Mouse (Mus musculus): ENCODE measurements at regions not wholly inside any gene's neighbourhood (a gene's known extent, or its start where the extent isn't known, plus 50 kb on each side); places are given as distances from the start of the nearest gene placed in this dataset.

DNA sequence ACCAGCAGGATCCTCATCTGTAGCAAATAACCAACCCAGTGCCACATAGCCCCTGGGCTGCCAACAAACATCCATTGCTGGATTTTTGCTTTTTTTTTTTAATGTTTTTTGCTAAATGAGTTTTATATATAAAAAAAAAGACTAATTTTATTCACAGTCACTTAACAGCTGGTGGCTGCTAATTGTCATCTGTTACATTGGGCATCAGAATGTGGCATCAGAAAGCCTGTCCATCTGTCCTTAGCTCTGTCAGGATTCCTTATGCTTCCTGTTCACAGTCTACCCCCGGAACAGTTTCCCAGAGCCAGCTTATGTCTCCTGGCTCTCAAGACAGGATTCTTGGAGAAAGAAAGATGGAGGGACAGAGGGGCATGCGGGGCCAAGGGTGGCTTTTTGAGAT is 132.1 kb downstream of the Gm19935 start:
- H3K36me3 ChIP-seq, result no peaks in the 10 kb centered on the region
- 82% methylated on average over 2 of the region's 2 CpGs for WGBS
- no peak for DNase-seq (ENCODE audit: low spot score)
- H3K27ac ChIP-seq, result no peak overlapping the region
- no peaks in the 10 kb centered on the region for H3K4me1 ChIP-seq
- H3K9me3 ChIP-seq, result no peaks in the 10 kb centered on the region
- H3K4me3 ChIP-seq, result no peak overlapping the region
- H3K27me3 ChIP-seq (ENCODE audit: insufficient read depth, poor library complexity, severe bottlenecking), result no peaks in the 10 kb centered on the region

DNA sequence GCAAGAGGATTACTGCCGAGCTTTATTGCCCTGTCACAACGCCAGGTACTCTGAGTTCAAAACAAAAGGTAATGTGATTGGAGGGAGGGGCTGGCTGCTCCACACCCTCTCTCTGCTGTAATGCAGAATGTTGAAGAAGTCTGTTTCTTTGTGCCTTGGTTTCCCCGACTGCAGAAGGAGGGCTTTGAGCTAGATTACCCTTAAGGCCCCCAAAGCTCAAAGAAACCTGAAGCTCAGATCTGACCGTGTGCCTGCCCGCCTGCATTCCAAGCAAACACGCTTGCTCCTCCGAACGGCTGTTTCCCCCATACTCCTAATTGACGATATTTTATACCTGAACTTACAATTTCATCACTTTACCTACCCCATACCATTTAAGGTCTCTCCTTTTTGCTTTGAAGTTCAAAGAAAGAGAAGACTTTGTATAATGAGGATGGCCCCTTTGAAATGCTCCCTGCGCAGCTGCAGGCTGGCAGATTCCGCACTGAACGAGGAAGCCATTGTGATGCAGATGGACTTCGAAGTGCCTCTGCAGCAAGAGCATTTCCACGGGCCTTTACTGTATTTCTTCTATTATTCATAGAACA is 146.6 kb downstream of the Gm19935 start:
- DNase-seq (ENCODE audit: low spot score), result no peak
- Histone ChIP-seq H3K27me3 (ENCODE audit: insufficient read depth, poor library complexity, severe bottlenecking) (no peaks in the 10 kb centered on the region), H3K9me3 (no peaks in the 10 kb centered on the region), H3K4me3 (peak overlapping the region; percentile 54), H3K36me3 (no peaks in the 10 kb centered on the region), H3K27ac (peak overlapping the region; percentile 70), H3K4me1 (no peaks in the 10 kb centered on the region)
- 3% methylated on average over 14 of the region's 14 CpGs for WGBS

DNA sequence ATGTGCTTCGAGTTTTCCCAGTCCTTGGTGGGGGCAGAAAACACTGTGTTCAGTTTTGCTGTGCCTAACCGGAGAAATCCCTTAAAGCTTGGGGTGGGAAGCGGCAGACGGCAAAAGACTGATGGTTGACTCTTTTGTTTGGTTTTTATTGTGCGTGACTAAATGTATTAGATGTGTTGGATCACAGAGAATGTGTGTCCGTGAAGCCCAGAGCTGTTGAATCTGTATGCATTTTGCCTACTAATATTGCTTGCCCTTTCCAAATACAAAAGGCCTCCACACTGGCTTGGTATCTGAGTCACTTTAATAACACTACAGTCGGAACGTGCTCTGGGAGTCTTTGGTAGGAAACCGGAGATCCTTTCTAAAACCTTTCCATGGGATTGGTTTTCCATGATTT is 147.8 kb downstream of the Gm19935 start:
- Histone ChIP-seq H3K4me1 (no peaks in the 10 kb centered on the region), H3K9me3 (no peaks in the 10 kb centered on the region), H3K36me3 (no peaks in the 10 kb centered on the region), H3K27ac (no peak overlapping the region), H3K27me3 (ENCODE audit: insufficient read depth, poor library complexity, severe bottlenecking) (no peaks in the 10 kb centered on the region), H3K4me3 (no peak overlapping the region)
- WGBS, result 77% methylated on average over 9 of the region's 9 CpGs
- DNase-seq (ENCODE audit: low spot score), result no peak

DNA sequence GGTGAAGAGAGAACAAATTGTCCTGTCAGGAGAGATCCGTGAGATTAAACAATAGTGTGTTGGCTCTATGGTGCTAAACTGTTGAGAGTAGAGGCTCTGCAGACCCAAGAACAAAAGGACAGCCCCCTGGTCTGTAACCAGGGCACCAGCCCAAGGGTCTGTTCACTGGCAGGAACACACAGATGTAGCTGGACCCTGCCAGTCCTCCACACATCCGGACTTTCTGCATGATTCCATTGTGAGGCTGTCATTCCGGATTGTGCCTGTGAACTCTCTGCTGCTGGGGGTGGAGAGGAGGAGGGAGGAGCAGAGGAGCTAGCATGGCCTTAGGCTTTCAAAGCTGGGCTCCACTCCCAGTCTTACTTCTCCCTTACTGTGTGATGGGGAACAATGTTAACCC is 158.1 kb downstream of the Gm19935 start:
- H3K4me1 ChIP-seq, result peaks cover 5% of the 10 kb centered on the region; the same call in 1 of the 2 replicates
- 34% methylated on average over 3 of the region's 3 CpGs for WGBS
- no peak overlapping the region for H3K27ac ChIP-seq
- no peak overlapping the region for H3K4me3 ChIP-seq
- H3K27me3 ChIP-seq (ENCODE audit: insufficient read depth, poor library complexity, severe bottlenecking), result no peaks in the 10 kb centered on the region
- H3K9me3 ChIP-seq, result no peaks in the 10 kb centered on the region
- H3K36me3 ChIP-seq, result no peaks in the 10 kb centered on the region
- DNase-seq (ENCODE audit: low spot score), result no peak

DNA sequence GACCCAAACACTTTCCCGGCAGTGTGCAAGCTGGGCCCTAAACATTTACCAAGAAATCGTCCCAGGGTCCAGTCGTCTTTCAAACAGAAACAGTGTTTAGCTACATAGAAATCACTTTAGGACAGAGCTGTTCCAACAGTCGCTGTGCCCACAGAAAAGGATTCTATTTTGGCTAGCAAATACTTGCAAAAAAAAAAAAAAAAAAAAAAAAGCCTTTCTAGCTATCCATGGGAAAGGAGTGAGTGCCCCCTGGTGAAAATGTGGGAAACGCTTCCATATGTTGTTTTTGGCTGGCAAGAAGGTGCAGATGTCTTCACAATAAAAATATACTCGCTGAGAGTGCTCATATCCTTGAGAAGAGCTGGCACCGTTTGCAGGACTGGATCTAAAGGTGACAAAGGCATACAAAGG is 159.5 kb downstream of the Gm19935 start:
- no peak overlapping the region for H3K4me3 ChIP-seq
- no peaks in the 10 kb centered on the region for H3K27me3 ChIP-seq (ENCODE audit: insufficient read depth, poor library complexity, severe bottlenecking)
- H3K4me1 ChIP-seq, result peaks cover 5% of the 10 kb centered on the region; the same call in 1 of the 2 replicates
- no peaks in the 10 kb centered on the region for H3K36me3 ChIP-seq
- no peak overlapping the region for H3K27ac ChIP-seq
- WGBS, result 35% methylated on average over 7 of the region's 7 CpGs
- no peaks in the 10 kb centered on the region for H3K9me3 ChIP-seq
- no peak for DNase-seq (ENCODE audit: low spot score)

DNA sequence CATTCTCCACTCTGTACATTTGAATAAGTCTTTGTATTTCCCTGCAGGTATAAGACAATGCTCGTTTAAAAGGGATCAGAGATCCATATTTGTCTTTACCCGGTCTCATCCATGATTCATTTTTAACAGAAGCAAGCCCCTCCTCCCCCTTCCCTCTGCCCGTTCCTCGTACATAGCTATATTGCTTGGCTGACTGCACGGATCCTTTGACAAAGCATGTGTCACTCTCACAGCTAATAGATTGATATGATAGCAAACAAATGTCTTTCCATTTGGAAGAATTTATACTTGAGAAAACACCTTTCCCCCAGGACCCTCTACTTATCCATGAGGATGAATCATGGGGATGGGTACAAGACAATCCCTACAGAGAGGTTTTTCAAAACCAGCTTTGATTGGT is 160.1 kb downstream of the Gm19935 start:
- H3K27ac ChIP-seq, result no peak overlapping the region
- peaks cover 5% of the 10 kb centered on the region; the same call in 1 of the 2 replicates for H3K4me1 ChIP-seq
- no peak overlapping the region for H3K4me3 ChIP-seq
- no peak for DNase-seq (ENCODE audit: low spot score)
- no peaks in the 10 kb centered on the region for H3K36me3 ChIP-seq
- no peaks in the 10 kb centered on the region for H3K9me3 ChIP-seq
- H3K27me3 ChIP-seq (ENCODE audit: insufficient read depth, poor library complexity, severe bottlenecking), result no peaks in the 10 kb centered on the region
- WGBS, result 80% methylated on average over 5 of the region's 5 CpGs

DNA sequence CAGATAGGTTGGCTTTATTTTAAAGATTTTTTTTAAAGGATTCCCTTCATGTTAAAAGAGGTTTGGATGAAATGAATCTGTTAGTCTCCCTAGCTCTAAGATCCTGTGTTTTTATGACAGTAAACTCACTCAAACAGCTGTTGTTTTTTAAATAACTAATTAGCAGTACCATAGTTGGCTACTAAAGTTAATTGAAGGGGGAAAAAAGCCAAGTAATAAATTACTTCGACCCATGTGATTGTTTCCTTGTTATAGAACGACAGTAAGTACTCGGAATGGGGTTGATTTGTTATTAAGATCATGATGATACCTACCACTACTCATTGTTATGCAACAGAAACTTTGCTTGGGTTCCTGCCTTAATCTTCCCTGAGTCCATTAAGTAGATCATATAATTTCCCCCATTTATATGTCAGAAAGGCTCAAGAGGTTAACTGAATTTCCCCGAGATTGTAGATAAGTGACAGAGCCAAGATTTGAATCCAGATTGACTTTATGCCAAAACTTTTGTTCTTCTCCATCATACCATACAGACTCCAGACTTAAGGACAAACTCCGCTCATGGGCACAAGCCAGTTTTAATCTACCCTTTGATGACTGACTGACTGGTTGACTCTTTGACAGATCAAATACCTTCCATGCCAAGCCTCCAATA is 160.6 kb downstream of the Gm19935 start:
- H3K4me3 ChIP-seq, result no peak overlapping the region
- H3K27ac ChIP-seq, result no peak overlapping the region
- DNase-seq (ENCODE audit: low spot score), result no peak
- WGBS, result 80% methylated on average over 5 of the region's 5 CpGs
- H3K27me3 ChIP-seq (ENCODE audit: insufficient read depth, poor library complexity, severe bottlenecking), result no peaks in the 10 kb centered on the region
- no peaks in the 10 kb centered on the region for H3K36me3 ChIP-seq
- H3K9me3 ChIP-seq, result no peaks in the 10 kb centered on the region
- peaks cover 5% of the 10 kb centered on the region; the same call in 1 of the 2 replicates for H3K4me1 ChIP-seq

DNA sequence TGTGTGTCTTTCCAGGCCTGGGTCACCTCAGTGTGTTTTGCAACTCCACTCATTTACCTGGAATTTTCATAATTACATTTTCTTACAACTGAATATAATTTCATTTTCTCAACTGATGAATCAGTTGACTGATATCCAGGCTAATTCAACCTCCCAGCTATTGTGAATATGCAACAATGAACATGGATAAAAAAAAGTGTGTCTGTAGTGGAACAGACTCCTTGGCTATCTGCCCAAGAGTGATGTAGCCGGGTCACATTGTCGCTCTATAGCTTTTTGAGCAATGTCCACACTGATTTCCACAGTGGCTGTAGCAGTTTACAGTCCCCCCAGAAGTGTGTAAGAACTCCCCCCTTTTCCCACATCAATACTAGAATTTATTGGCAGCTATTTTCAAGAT is 162.4 kb downstream of the Gm19935 start:
- no peak for DNase-seq (ENCODE audit: low spot score)
- 89% methylated on average over 2 of the region's 2 CpGs for WGBS

DNA sequence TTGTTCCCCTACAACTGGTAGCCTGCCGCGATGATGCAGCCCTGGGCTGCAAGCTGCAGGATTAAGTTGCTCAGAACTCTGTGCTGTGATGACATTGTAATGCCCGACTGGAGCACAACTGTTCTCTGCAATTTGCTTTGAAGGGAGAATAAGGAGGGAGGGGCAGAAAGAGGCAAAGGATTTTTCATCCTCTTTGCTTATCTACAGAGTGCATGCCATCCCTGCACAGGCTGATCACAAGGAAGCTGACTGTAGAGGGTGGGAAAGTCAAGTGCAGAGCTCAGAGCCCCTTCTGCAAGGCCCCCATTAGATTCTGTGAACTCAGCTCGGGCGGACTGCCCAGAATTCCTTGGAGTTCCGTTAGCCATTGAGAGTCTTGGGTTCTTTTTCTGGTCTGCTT is 174.8 kb downstream of the Gm19935 start:
- 66% methylated on average over 6 of the region's 6 CpGs for WGBS
- Histone ChIP-seq H3K27me3 (ENCODE audit: insufficient read depth, poor library complexity, severe bottlenecking) (no peaks in the 10 kb centered on the region), H3K36me3 (no peaks in the 10 kb centered on the region), H3K27ac (no peak overlapping the region), H3K4me1 (peaks cover 3% of the 10 kb centered on the region; the same call in 1 of the 2 replicates), H3K4me3 (no peak overlapping the region), H3K9me3 (no peaks in the 10 kb centered on the region)
- no peak for DNase-seq (ENCODE audit: low spot score)

More for the DNA sequence above, 162.4 kb downstream of the Gm19935 start:
- Histone ChIP-seq H3K4me1 (peaks cover 5% of the 10 kb centered on the region; the same call in 1 of the 2 replicates), H3K36me3 (no peaks in the 10 kb centered on the region), H3K27me3 (ENCODE audit: insufficient read depth, poor library complexity, severe bottlenecking) (no peaks in the 10 kb centered on the region), H3K9me3 (no peaks in the 10 kb centered on the region), H3K27ac (no peak overlapping the region), H3K4me3 (no peak overlapping the region)

DNA sequence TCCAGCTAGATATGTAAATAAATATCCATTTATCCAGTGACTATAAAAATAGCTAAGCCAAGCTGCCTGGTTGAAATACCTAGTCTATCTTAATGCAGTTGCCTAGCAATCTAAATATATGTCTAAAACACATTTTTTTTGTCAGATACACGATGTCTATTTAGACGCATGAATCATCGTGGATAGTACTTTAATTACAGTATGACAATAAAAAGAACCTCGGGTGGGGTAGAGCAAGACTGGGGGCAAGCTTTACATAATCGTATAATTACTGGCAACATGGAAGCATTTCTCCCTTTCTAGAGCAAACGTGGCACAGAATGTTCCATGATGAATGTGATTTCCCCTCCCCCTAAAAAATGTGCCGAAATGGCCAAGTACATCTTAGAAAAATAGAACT is 180.4 kb downstream of the Gm19935 start:
- Histone ChIP-seq H3K27me3 (ENCODE audit: insufficient read depth, poor library complexity, severe bottlenecking) (no peaks in the 10 kb centered on the region), H3K4me1 (no peaks in the 10 kb centered on the region), H3K27ac (no peak overlapping the region), H3K9me3 (no peaks in the 10 kb centered on the region), H3K4me3 (no peak overlapping the region), H3K36me3 (no peaks in the 10 kb centered on the region)
- WGBS, result 84% methylated on average over 7 of the region's 7 CpGs
- DNase-seq (ENCODE audit: low spot score), result no peak

DNA sequence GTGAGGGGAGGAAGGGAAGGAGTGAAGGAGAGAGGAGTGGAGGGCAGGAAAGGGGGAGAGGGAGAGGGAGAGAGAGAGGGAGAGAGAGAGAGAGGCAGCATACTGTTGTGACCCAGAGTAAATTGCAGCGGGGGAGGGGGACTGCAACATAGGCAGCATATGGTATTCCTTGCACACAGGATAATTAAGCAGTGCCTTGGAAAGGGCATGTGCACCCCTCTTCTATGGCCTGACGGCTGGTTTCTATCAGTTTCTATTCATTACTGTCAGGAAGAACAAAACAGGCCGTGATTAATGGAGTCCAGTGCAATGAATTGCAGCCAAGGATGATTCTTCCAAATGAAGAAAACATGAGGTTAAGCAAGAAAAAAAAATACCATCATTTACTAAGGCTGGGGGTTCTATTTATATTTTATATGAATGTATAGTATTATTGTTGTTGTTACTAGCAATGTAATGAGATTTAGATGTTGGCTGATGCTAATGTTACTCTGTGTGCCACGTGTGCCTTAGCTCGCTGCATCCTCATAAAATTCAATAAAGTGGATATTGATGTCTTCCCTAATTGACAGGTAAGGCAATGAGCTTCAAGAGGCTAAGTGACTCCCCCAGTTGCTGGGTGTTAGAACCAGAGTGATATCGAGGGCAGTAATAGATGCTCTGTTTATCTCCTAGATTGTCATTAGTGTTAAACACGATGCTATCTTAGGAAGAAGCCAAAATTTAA is 181.3 kb downstream of the Gm19935 start:
- Histone ChIP-seq H3K27ac (no peak overlapping the region), H3K4me3 (no peak overlapping the region), H3K9me3 (no peaks in the 10 kb centered on the region), H3K36me3 (no peaks in the 10 kb centered on the region), H3K4me1 (no peaks in the 10 kb centered on the region), H3K27me3 (ENCODE audit: insufficient read depth, poor library complexity, severe bottlenecking) (no peaks in the 10 kb centered on the region)
- no peak for DNase-seq (ENCODE audit: low spot score)
- 64% methylated on average over 7 of the region's 7 CpGs for WGBS

DNA sequence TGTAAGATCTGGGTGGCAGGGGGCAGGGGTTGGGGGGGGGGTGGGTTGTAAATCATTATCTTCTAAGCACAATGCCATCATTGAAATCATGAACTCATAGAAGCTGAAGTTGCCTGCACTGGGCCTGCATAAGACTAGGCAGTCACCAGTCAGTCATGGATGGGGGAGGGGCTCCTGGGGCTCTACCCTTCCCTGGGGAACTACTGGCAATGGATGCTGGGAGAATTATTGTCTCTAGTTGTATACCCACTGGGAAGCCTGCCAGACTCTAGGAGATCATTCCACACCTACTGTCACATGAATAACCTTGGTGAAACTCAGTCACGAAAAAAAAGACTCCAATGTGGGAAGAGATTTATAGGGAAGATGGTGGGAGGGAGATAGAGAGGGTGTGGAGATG is 186.4 kb downstream of the Gm19935 start:
- no peak overlapping the region for H3K27ac ChIP-seq

DNA sequence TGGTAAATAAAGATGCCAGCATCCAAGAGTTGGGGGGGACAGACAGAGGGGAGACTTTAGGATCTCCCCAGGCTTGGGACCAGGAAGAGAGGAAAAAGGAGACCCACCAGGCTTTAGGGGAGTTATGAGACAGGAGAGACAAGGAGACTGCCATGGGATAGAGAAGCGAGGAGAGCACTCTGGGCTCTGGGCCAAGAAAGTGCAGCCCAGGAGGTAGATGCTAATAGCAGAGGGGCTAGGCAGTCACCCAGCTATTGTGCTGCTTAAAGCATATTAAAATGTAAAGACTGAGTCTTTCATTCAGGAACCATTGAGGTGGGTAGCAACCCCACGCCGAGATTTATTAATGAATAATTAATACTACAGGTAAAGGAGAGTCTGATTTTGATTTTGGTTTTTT is 208.8 kb downstream of the Gm19935 start:
- Histone ChIP-seq H3K4me1 (no peaks in the 10 kb centered on the region), H3K4me3 (no peak overlapping the region), H3K36me3 (no peaks in the 10 kb centered on the region), H3K27me3 (ENCODE audit: insufficient read depth, poor library complexity, severe bottlenecking) (no peaks in the 10 kb centered on the region), H3K9me3 (no peaks in the 10 kb centered on the region), H3K27ac (no peak overlapping the region)
- no peak for DNase-seq (ENCODE audit: low spot score)
- 69% methylated on average over 3 of the region's 3 CpGs for WGBS

More for the DNA sequence above, 186.4 kb downstream of the Gm19935 start:
- no peak for DNase-seq (ENCODE audit: low spot score)
- Histone ChIP-seq H3K27me3 (ENCODE audit: insufficient read depth, poor library complexity, severe bottlenecking) (no peaks in the 10 kb centered on the region), H3K4me1 (no peaks in the 10 kb centered on the region), H3K36me3 (no peaks in the 10 kb centered on the region), H3K4me3 (no peak overlapping the region), H3K9me3 (no peaks in the 10 kb centered on the region)
- 73% methylated on average over 1 of the region's 1 CpGs for WGBS
